Mouse (Mus musculus) layer of hippocampus, adult 6 months (tissue): Measurements from ENCODE around the gene Ankrd40. TPM values are rescaled to one million over a fixed set of nuclear protein-coding genes. Genes with fewer than 3 reads are reported as not detected.

Source experiments
- long read RNA-seq, 2 experiments: library from polyadenylated mRNA; unstranded; transcript quantifications; one replicate each; pipeline ENCODE4 v2.0.0; 2019 to 2020
- polyA plus RNA-seq: library from polyadenylated mRNA; unstranded; fragments of <200 nt; fragmentation: Nextera tagmentation; gene quantifications from 2 replicates; pipeline ENCODE4 v1.2.3, GENCODE M21; 2021

Ankrd40 gene
- 16.9 and 21.2 TPM in 2 replicates for polyA plus RNA-seq
- long read RNA-seq, experiment 1, transcript Ankrd40-203 (5 exons, 3,487 nt) = major isoform, 24 of 67 reads
- long read RNA-seq, experiment 1, transcript Ankrd40-204 (2 exons, 828 nt) = minor isoform, 5 of 67 reads
- long read RNA-seq, experiment 1, partial matches to known transcripts = 38 of 67 reads
- long read RNA-seq, experiment 1, other reads (novel, unspliced or antisense) = 0 of 67 reads
- long read RNA-seq, experiment 2, transcript Ankrd40-203 (5 exons, 3,487 nt) = major isoform, 132 of 169 reads
- long read RNA-seq, experiment 2, partial matches to known transcripts = 16 of 169 reads
- long read RNA-seq, experiment 2, other reads (novel, unspliced or antisense) = 13 of 169 reads

DNA sequence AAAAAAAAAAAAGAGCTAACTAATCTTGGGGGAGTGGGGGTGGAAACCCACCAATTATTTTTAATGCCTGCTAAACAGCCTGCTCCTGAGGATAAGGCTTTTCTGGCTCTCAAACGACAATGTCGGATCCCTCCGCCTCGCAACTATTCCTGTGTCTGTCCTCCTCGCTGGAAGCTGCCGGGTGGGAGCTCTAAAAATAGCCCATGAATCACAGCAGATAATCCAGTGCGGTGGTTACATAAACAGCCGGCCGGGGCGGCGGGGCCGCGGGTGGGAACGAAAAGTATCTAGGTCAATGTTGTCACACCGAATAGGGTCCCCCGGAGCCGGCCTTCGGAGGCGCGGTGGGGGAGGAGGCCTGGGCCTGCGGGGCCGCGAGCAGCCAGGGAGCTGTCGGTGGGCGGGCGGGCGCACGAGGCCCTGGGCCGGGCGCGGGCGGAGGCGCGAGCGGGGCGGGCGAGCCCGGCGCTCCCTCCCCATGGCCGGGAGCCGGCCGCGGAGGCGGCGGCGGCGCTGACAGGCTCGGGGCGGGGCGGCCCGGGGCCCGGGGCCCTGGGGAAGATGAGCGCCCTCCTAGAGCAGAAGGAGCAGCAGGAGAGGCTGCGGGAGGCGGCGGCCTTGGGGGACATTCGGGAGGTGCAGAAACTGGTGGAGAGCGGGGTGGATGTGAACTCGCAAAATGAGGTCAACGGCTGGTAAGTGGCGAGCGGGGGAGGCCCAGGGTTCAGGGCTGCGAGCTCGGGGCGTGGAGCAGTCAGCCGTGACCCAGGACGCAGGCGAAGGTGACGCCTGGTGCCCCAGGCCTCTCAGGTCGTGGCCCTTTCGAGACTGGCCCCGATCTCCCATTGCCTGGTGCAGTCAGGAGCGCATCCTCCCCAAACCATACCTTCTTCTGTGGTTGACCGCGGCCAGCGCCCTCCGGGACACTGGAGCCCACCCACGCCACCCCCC, at the start of gene Ankrd40:
TSS of gene Ankrd40 (plus strand) at position 309 of the 951 bp plus-strand sequence.

DNA sequence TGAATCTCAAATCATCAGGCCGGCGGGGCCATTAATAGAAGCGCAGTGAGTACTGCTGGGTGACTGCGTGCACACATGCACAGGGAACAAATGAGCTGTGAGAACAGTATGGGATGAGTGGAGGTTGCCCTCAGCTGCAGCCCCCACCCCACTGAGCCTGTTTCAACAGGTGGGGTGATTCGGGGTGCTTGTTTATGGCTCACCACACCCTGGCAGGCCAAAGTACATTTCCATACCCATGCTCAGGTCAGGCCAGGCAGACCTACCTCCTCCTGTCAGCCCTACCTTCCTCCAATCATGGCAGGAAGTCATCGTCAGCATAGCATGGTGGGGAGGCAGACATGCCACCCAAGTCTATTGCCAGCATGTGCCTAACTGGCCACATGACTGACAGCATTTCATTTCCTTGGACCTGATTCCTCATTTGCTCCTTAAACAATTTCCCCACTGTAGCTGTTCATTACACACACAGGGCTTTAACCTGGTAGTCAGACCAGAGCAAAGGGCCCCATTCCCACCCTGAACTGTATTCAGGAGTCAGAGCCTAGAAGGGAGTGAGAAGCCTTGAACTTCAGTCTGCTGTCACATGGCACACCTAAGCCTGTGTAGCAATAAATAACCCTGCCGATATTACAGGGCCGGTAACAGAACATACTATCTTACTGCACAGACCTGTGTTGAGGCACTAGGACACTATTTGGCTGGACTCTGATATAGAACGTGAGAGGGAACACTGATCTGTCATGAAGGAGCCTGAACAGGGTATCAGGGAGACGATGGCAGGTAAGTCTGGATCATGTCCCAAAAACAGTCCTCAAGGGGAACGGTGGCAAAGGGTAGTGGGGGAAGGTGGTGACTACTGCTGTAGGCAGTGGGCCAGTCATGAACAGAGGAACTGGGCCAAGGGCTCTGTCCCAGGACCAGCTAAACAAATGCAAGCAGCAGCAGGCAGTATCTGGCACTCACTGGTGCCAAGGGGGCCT, 46.3 kb upstream of the Ankrd40 start, which contains the start of gene Gm21885:
TSS of gene Gm21885 (plus strand) at position 675 of the 983 bp plus-strand sequence.

DNA sequence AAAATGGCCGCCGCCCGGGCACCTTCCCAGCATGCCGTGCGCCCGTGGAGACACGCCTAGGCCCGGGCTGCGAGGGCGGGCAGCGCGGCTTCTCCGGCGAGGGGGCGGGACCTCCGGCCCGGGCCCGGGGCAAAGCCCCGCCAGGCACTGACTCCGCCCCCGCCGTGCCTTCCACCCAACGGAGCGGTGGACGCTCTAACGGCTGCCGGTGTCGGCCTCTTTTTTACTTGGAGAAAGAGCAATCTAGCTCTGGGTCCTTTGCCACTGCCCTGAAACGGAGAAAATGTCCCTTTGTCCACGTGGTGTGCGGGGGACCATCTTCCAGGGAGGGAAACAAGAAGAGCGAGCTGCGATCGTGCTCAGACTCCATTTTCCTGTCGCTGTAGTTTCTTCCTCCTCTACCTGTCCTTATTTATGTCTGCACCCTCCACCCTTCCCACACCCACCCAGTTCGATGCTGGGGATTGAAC, 5.8 kb upstream of the Ankrd40 start, which contains the start of gene Luc7l3:
TSS of gene Luc7l3 (minus strand) at position 58 of the 470 bp plus-strand sequence.

Other genes with a start within 250 kb of the Ankrd40 start
- gene Tob1, start 116.5 kb upstream of the Ankrd40 start, polyA plus RNA-seq = 10.9 and 11.7 TPM in 2 replicates
- gene Wfikkn2, start 82.0 kb upstream of the Ankrd40 start, polyA plus RNA-seq = 0.24 and 1.5 TPM in 2 replicates
- not detected in 2 replicates for gene Gm21885, start 46.1 kb upstream of the Ankrd40 start, polyA plus RNA-seq
- 16.5 and 19.2 TPM in 2 replicates for gene Luc7l3, start 6.0 kb upstream of the Ankrd40 start, polyA plus RNA-seq
- gene Abcc3, start 65.0 kb downstream of the Ankrd40 start, polyA plus RNA-seq = 1.4 and 2.2 TPM in 2 replicates
- 4.9 and 6.2 TPM in 2 replicates for gene Cacna1g, start 146.2 kb downstream of the Ankrd40 start, polyA plus RNA-seq
- gene Spata20, start 158.2 kb downstream of the Ankrd40 start, polyA plus RNA-seq = not detected in 2 replicates
- gene Epn3, start 172.0 kb downstream of the Ankrd40 start, polyA plus RNA-seq = 1.5 and 6.9 TPM in 2 replicates
- 2.1 and 3.4 TPM in 2 replicates for gene Mycbpap, start 193.7 kb downstream of the Ankrd40 start, polyA plus RNA-seq
- gene Rsad1, start 221.3 kb downstream of the Ankrd40 start, polyA plus RNA-seq = 2.7 and 3.7 TPM in 2 replicates
- gene Chad, start 237.0 kb downstream of the Ankrd40 start, polyA plus RNA-seq = 0.19 and 0.34 TPM in 2 replicates